Mouse (Mus musculus) olfactory bulb, adult 2 months (tissue): ENCODE results near the gene Synpr.

ENCODE experiments used
- CTCF ChIP-seq: fragments of 200-500 bp; IDR thresholded peaks from 2 replicates; pipeline ENCODE4 v1.5.1; 2012; ENCODE audit warnings: low read depth, mild to moderate bottlenecking, low read length, moderate library complexity; ENCODE audit not compliant: insufficient read depth
- POLR2A ChIP-seq: fragments of 200-500 bp; IDR thresholded peaks from 2 replicates; pipeline ENCODE4 v1.6.1; 2012; ENCODE audit warnings: mild to moderate bottlenecking, low read depth, low read length, moderate library complexity; ENCODE audit not compliant: insufficient read depth

DNA sequence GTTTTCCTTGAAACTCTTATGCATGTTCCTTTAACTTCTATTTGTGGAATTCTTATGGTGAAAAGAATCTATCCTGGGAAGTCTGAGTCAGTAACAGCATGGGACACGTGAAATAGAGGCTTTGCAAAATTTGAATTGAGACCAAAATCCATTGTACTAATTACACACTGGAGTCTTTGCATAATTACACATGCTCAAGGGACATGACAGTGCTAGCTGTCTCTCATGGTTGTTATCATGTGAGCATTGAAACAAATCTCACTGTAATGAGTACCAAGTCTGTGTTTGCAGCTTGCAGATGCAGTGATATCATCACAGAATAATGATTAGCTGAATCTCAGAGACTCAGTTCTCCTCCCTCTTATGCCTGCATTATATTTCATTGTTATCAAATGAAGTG lies 22.2 kb upstream of the Synpr start:
- TF ChIP-seq POLR2A (no peak), CTCF (no peak)
